Mouse (Mus musculus): ENCODE results near the gene Mb21d2. TPM values are rescaled to one million over a fixed set of nuclear protein-coding genes. Genes with fewer than 3 reads are reported as not detected.

Gene Mb21d2
- total RNA-seq (2017): 0.12 TPM in 1 of 2 replicates, not detected in the other

DNA sequence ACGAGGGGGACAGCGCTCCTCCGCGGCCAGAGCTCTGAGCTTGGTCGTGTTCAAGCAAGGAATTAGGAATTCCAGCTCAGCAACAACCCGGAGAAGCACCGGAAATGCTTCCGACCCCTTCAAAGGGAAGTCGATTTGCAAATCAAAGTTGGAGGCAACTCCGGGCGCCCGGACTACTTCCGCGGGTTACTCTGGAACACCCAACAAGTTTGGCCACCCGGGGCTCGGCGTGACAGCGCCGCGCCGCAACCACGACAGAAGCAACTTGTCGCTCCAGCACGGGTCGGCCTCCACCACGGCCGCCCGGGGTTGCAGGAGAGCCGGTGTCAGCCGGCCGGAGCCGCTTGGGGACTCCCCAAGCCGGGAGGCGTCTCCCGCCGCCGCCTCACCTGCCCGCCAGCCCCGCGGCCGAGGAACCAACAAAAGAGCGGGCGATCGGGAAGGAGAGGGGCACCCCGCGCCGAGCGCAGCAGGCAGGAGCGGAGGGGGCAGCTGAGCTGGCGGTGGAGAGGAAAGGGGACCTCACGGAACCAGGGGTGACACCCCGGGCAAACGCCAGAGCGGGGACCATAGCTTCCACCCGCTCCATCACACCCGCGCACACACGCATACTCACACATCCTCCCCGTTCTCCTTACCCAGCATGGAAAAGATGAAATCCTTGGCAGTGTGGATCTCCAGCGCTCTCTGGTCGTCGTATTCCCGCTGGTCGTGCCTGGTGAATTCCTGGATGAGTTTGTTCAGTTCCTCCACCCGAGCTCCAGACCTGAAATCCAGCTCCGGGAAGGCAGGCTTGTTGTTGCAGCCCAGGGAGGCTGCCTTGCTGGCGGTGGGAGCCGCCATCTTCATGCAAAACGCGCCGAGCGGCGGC, at the start of gene Mb21d2:
Mb21d2 (minus strand) TSS at position 859 of the 871 bp plus-strand sequence.
- no peak for ATAC-seq (ENCODE audit: extremely low read depth, insufficient number of reproducible peaks, low FRiP score, poor library complexity, severe bottlenecking)

GRCm38 (mm10) chr16:28966236-28966635, 36.8 kb upstream of the Mb21d2 start:
- ATAC-seq (ENCODE audit: extremely low read depth, insufficient number of reproducible peaks, low FRiP score, poor library complexity, severe bottlenecking): no peak

GRCm38 (mm10) chr16:28964048-28964447, 34.6 kb upstream of the Mb21d2 start:
- no peak for ATAC-seq (ENCODE audit: extremely low read depth, insufficient number of reproducible peaks, low FRiP score, poor library complexity, severe bottlenecking)

DNA sequence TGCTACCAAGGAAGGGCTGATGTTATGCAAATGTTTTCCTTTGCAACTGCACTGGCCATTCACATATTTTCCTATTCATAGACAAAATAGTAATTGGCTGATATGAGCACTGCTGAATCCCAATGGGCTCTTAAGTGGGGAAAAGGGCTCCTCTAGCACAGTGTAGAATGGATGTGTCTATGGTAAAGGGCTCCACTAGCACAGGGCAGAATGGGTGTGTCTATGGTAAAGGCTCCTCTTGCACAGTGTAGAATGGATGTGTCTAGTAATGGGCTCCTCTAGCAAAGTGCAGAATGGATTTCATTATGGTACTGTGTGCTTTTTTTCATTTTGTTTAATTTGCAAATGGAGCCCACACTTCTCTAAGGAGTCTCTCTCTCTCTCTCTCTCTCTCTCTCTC, 33.5 kb upstream of the Mb21d2 start:
- ATAC-seq (ENCODE audit: extremely low read depth, insufficient number of reproducible peaks, low FRiP score, poor library complexity, severe bottlenecking): no peak

- ATAC-seq (ENCODE audit: extremely low read depth, insufficient number of reproducible peaks, low FRiP score, poor library complexity, severe bottlenecking): no peak
These were observed 20.3 kb upstream of the Mb21d2 start for GRCm38 (mm10) chr16:28949810-28950209.

GRCm38 (mm10) chr16:28943254-28943653, 13.8 kb upstream of the Mb21d2 start:
- no peak for ATAC-seq (ENCODE audit: extremely low read depth, insufficient number of reproducible peaks, low FRiP score, poor library complexity, severe bottlenecking)

- ATAC-seq (ENCODE audit: extremely low read depth, insufficient number of reproducible peaks, low FRiP score, poor library complexity, severe bottlenecking): no peak
These were observed 6.8 kb upstream of the Mb21d2 start for GRCm38 (mm10) chr16:28936181-28936792.

DNA sequence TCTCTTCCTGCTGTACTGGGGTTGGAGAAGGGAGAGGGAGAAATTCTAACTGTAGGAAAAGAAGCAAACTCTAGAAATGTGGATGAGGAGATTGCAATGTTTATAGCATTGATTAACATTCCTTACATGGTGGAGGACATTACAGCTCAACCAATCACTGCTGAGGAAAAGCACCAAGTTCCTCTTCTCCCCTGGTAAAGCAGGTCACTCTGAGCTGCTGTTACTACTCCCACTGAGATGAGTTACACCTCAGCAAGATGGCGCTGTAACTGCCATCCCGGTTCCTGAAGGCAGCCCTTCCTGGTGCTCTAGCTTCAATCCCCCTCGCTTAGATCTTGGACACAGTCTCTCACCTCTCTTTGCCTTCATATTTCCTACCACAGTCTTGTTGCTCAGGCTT, 6.2 kb upstream of the Mb21d2 start:
- ATAC-seq (ENCODE audit: extremely low read depth, insufficient number of reproducible peaks, low FRiP score, poor library complexity, severe bottlenecking): no peak

- no peak for ATAC-seq (ENCODE audit: extremely low read depth, insufficient number of reproducible peaks, low FRiP score, poor library complexity, severe bottlenecking)
These were observed 1.7 kb upstream of the Mb21d2 start for GRCm38 (mm10) chr16:28931213-28931612.

GRCm38 (mm10) chr16:28930426-28930825, 953 bp upstream of the Mb21d2 start:
- ATAC-seq (ENCODE audit: extremely low read depth, insufficient number of reproducible peaks, low FRiP score, poor library complexity, severe bottlenecking): no peak

GRCm38 (mm10) chr16:28929686-28930291, 316 bp upstream of the Mb21d2 start:
- ATAC-seq (ENCODE audit: extremely low read depth, insufficient number of reproducible peaks, low FRiP score, poor library complexity, severe bottlenecking): no peak

DNA sequence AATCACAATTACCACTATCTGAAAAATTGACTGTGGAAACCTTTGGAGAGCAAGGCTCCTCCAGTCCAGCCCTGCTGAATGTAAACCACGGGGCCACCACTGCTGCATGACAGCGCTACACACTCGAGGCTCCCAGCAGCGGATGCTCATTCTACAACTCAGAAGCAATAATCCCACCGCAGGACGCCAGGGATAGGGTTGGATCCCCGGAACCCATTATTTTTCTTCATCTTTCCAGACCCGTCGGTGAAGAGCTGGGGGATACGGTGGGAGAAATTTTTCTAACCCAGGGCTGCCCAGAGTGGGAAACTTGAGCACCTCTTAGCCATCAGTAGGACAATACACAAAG, 1.0 kb downstream of the Mb21d2 start:
- ATAC-seq (ENCODE audit: extremely low read depth, insufficient number of reproducible peaks, low FRiP score, poor library complexity, severe bottlenecking): no peak

DNA sequence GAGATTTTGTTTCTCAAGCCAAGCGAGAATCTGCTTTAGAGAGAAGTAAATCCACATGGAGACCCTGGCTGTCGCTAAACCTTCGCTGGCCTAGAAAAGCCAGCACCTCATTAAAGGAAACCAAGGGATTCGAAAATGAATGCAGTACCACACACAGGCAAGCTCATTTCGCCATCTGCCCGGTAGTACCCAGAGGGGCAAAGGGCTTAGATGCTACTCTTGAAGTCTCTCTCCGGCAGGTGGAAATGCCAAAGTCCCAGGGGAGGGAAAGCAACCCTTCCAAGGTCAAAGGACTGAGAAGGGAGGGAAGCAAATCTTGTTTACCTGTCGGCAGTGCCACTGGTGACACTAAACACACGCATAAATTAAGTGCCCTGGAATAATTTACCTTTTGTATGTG, 2.1 kb downstream of the Mb21d2 start:
- ATAC-seq (ENCODE audit: extremely low read depth, insufficient number of reproducible peaks, low FRiP score, poor library complexity, severe bottlenecking): no peak

- ATAC-seq (ENCODE audit: extremely low read depth, insufficient number of reproducible peaks, low FRiP score, poor library complexity, severe bottlenecking): no peak
These were observed 10.1 kb downstream of the Mb21d2 start for GRCm38 (mm10) chr16:28919320-28919885.

GRCm38 (mm10) chr16:28915362-28915761, 14.1 kb downstream of the Mb21d2 start:
- no peak for ATAC-seq (ENCODE audit: extremely low read depth, insufficient number of reproducible peaks, low FRiP score, poor library complexity, severe bottlenecking)

GRCm38 (mm10) chr16:28914709-28915108, 14.8 kb downstream of the Mb21d2 start:
- no peak for ATAC-seq (ENCODE audit: extremely low read depth, insufficient number of reproducible peaks, low FRiP score, poor library complexity, severe bottlenecking)

DNA sequence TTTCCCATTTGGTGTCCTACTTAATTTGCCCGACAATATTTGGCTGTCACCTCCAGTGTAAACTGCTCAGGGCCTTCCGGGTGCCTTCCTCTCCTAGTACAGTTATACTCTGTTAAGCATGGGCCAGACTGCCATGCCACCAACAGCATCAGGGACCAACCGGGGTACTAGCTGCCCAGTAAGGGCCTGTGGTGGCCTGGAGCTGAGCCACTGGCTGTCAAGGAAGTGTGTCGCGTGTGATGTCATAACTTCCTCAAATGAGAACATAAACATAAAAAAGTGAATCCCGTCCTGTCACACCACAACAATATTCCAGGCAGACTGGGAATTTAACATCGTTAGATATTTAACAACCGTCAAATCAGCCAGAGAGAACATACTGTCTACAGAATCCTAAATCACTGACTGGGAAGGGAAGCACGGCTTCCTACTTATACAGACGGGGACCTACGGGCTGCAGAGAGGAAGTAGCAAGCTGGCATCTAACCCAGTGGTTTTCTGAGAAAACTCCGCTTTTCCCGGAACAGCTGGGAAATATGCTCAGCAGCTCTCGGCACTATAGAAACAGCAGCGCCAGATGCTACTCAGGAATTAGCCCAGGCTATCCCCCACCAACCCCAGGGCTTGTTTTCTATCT, 17.9 kb downstream of the Mb21d2 start:
- ATAC-seq (ENCODE audit: extremely low read depth, insufficient number of reproducible peaks, low FRiP score, poor library complexity, severe bottlenecking): no peak

- ATAC-seq (ENCODE audit: extremely low read depth, insufficient number of reproducible peaks, low FRiP score, poor library complexity, severe bottlenecking): no peak
These were observed 22.9 kb downstream of the Mb21d2 start for GRCm38 (mm10) chr16:28906370-28907275.

Data from neutrophil, adult 5-6 weeks (primary cell).